Mouse (Mus musculus) spleen, adult 2 months (tissue): ENCODE data around the gene Ptpn9. TPM values are rescaled to one million over a fixed set of nuclear protein-coding genes. Genes with fewer than 3 reads are reported as not detected.

Source experiments
- DNase-seq, 2 experiments: peaks; one replicate each; pipeline versions ENCODE4 v3.0.0 to v3.0.0-alpha.2; 2012 to 2021; ENCODE audit warnings: low spot score in 2 of 2, low read depth in 1 of 2
- H3K27ac ChIP-seq: fragments of 200-500 bp; 2 replicates; pipeline ENCODE4 v1.5.1; 2012; ENCODE audit warnings: low read length, inconsistent platforms; ENCODE audit not compliant: insufficient read depth
- H3K27me3 ChIP-seq: fragments of 200-500 bp; 2 replicates; pipeline ENCODE4 v1.6.1; 2012; ENCODE audit warnings: mild to moderate bottlenecking, moderate library complexity, low read length, inconsistent platforms; ENCODE audit not compliant: control insufficient read depth, insufficient read depth
- H3K36me3 ChIP-seq: fragments of 200-500 bp; 2 replicates; pipeline ENCODE4 v1.6.1; 2012; ENCODE audit warnings: mild to moderate bottlenecking, low read length, inconsistent platforms; ENCODE audit not compliant: control insufficient read depth, insufficient read depth
- H3K4me1 ChIP-seq: fragments of 200-500 bp; 2 replicates; pipeline ENCODE4 v1.6.1; 2011; ENCODE audit warnings: inconsistent platforms; ENCODE audit not compliant: control insufficient read depth, insufficient read depth, insufficient read length
- H3K4me3 ChIP-seq: fragments of 200-500 bp; 2 replicates; pipeline ENCODE4 v1.5.1; 2011; ENCODE audit warnings: mild to moderate bottlenecking, inconsistent platforms; ENCODE audit not compliant: insufficient read depth, insufficient read length; ENCODE audit errors: extremely low read depth
- CTCF ChIP-seq: fragments of 200-500 bp; IDR thresholded peaks from 2 replicates; pipeline ENCODE4 v1.5.1; 2011; ENCODE audit warnings: mild to moderate bottlenecking, inconsistent platforms; ENCODE audit not compliant: insufficient read depth, insufficient read length, insufficient replicate concordance; ENCODE audit errors: extremely low read depth
- POLR2A ChIP-seq: fragments of 200-500 bp; IDR thresholded peaks from 2 replicates; pipeline ENCODE4 v1.6.1; 2011; ENCODE audit warnings: low read depth, low read length, inconsistent platforms
- WGBS: fragments of 180-500 bp; shearing (Covaris S2); methylation state at CpG from one replicate; pipeline ENCODE4 v1.1.7; 2018; 5-methylcytosine and 5-hydroxymethylcytosine counted together
- polyA plus RNA-seq: library from polyadenylated mRNA; depleted of rRNA; stranded (reverse); fragments of >200 nt; gene quantifications from 2 replicates; pipeline ENCODE4 v1.2.3, GENCODE M21; 2012

Ptpn9 gene
- polyA plus RNA-seq, 1 experiment: 13.1 TPM

DNA sequence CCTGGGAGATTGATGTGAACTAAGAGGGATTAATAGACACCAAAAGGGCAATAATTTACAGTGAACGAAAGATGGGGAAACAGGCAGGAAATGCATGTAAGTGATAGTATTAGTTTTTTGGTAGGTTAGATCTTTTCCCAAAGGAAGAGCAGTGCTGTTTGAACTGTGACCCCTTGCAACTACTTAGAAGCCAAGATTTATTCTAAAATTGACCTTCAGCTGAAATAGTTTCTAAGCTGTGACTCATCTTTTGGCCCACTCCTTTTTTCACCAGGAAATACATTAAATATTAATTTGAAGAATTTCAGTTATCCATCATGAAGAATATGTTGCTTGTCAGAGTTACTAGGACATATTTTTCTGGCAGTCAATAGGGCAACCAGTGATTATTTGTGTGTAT is 19.0 kb downstream of the Ptpn9 start:
- no peaks in the 10 kb centered on the region for H3K27me3 ChIP-seq
- H3K4me3 ChIP-seq: no peak overlapping the region
- no peaks in the 10 kb centered on the region for H3K36me3 ChIP-seq
- H3K4me1 ChIP-seq: 0 out of 2 replicates have a peak, but pooled peaks cover 2% of the 10 kb centered on the region
- WGBS: 92% methylated on average over 1 of the region's 1 CpGs
- H3K27ac ChIP-seq: no peak overlapping the region
- DNase-seq: no peak
- TF ChIP-seq CTCF: no peak
- TF ChIP-seq POLR2A: no peak

DNA sequence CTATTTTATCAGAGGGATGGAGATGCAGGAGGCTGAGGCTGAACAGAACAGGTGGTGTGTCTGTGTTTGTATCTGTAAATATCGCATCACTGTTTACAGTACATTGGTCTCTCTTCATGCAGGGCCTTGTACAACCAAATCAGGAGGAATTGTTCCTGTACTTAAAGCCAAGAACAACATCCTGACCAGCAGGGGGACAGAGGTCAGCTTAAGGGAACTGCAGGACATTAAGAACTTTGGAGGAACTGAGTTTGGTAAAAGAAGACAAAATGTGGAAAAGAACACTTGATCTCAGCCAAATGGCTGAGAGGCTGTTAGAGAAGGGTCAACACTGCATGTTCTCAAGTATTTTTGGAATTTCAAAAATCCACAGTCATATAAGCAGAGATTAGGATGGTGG is 20.0 kb downstream of the Ptpn9 start:
- TF ChIP-seq CTCF: no peak
- no peak for TF ChIP-seq POLR2A
- Histone ChIP-seq H3K4me3 (no peak overlapping the region), H3K27me3 (no peaks in the 10 kb centered on the region), H3K27ac (no peak overlapping the region), H3K36me3 (no peaks in the 10 kb centered on the region), H3K4me1 (0 out of 2 replicates have a peak, but pooled peaks cover 2% of the 10 kb centered on the region)
- no peak for DNase-seq
- WGBS: 81% methylated on average over 1 of the region's 1 CpGs

DNA sequence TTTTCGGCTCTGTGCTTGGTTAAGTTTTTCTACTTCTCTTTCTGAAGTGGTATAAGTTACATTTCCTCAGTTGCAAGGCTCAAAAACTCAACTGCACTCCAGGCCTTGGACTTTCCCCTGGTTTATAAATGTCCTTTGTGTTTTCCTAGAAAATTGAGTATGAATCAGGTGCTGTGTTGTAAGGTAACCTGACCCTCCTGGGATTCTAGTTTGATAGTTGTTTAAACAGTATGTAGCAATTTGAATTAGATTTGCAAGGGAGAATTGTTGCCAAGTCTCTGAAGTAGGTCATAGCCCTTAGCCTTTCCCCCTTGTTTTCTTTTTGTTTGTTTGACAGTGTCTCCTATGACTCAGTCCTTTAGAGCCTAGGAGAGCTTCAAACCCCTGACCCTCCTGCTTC is 22.9 kb downstream of the Ptpn9 start:
- Histone ChIP-seq H3K4me3 (no peak overlapping the region), H3K27ac (no peak overlapping the region), H3K36me3 (peaks cover 3% of the 10 kb centered on the region), H3K4me1 (0 out of 2 replicates have a peak, but pooled peaks cover 2% of the 10 kb centered on the region), H3K27me3 (no peaks in the 10 kb centered on the region)
- TF ChIP-seq CTCF: no peak
- no peak for TF ChIP-seq POLR2A
- WGBS: 49% methylated on average over 1 of the region's 1 CpGs
- DNase-seq: no peak

- H3K4me3 ChIP-seq: no peak overlapping the region
- no peaks in the 10 kb centered on the region for H3K4me1 ChIP-seq
- H3K36me3 ChIP-seq: peaks cover 7% of the 10 kb centered on the region
- no peak for DNase-seq
- no peaks in the 10 kb centered on the region for H3K27me3 ChIP-seq
- WGBS: 75% methylated on average over 1 of the region's 1 CpGs
- TF ChIP-seq POLR2A (no peak), CTCF (no peak)
- no peak overlapping the region for H3K27ac ChIP-seq
Measured at GRCm38 (mm10) chr9:57031756-57032155, 37.0 kb downstream of the Ptpn9 start.

DNA sequence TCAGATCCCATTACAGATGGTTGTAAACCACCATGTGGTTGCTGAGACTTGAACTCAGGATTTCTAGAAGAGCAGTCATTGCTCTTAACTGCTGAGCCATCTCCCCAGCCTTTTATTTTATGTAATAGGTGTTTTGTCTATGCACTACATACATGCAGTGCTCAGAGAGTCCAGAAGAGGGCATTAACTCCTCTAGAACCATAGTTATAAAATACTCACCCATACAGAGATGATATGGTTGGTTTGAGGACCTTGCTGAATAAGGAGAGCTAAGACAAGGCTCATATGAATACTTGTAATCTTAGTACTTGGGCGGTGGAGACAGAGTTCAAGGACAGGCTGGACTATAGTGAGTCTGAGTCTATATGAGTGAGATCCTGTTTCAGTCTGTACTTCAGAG is 61.5 kb downstream of the Ptpn9 start:
- no peak overlapping the region for H3K27ac ChIP-seq
- peaks cover 4% of the 10 kb centered on the region; the same call in 1 of the 2 replicates for H3K36me3 ChIP-seq
- DNase-seq: peak; percentile 31 to 57
- H3K4me3 ChIP-seq: no peak overlapping the region
- no peaks in the 10 kb centered on the region for H3K4me1 ChIP-seq
- no peaks in the 10 kb centered on the region for H3K27me3 ChIP-seq
- 90% methylated on average over 1 of the region's 1 CpGs for WGBS
- TF ChIP-seq CTCF (no peak), POLR2A (no peak)

DNA sequence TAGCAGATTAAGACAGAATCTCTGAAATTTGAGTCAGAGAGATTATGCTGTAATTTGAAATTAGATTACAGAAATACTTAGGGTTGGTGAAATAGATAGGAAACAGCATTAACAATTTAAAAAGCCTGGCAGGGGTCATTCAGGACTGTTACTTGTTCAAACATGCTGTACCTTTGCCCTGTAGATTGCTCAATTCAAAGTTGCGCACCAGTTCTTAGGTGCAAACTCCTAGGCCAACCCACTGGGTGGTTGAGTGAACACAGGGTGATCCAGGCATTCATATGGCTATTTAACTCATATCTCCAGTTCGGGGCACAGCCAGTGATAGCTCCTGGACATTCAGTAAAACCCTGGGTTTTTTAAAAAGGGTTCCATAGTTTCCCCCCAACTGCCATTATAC is 69.4 kb downstream of the Ptpn9 start:
- peaks cover 5% of the 10 kb centered on the region for H3K36me3 ChIP-seq
- H3K4me3 ChIP-seq: no peak overlapping the region
- no peak for DNase-seq
- H3K27ac ChIP-seq: no peak overlapping the region
- WGBS: 94% methylated on average over 2 of the region's 2 CpGs
- no peaks in the 10 kb centered on the region for H3K4me1 ChIP-seq
- no peaks in the 10 kb centered on the region for H3K27me3 ChIP-seq
- TF ChIP-seq CTCF (no peak), POLR2A (no peak)

DNA sequence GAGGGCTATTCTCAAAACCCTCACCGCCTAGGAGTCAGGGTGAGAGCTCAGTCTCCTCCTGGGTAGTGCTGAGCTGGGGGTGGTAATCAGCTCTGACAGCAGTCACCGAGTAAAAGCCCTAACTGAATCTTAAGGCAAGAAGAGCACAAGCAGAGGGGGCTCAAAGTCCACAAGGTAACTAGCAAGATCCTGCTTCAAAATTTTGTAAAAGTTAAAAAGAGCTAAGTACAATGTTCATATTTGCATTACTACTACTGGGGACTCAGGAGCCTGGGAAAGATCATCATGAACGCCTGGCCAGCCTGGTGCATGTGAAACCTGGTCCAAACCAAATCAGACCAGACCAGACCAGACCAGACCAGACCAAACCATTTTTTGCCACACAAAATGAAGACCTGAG is 73.5 kb downstream of the Ptpn9 start:
- Histone ChIP-seq H3K27ac (no peak overlapping the region), H3K36me3 (no peaks in the 10 kb centered on the region), H3K27me3 (no peaks in the 10 kb centered on the region), H3K4me3 (no peak overlapping the region), H3K4me1 (no peaks in the 10 kb centered on the region; the same call in 1 of the 2 replicates)
- no peak for DNase-seq
- WGBS: 86% methylated on average over 3 of the region's 3 CpGs
- TF ChIP-seq CTCF: no peak
- no peak for TF ChIP-seq POLR2A
